Mouse (Mus musculus): Measurements from ENCODE around the gene Rnf224. TPM values are rescaled to one million over a fixed set of nuclear protein-coding genes. Genes with fewer than 3 reads are reported as not detected.

The Rnf224 gene
- polyA plus RNA-seq (2012; rRNA removed): 0.05 TPM in 1 of 2 replicates, not detected in the other

DNA sequence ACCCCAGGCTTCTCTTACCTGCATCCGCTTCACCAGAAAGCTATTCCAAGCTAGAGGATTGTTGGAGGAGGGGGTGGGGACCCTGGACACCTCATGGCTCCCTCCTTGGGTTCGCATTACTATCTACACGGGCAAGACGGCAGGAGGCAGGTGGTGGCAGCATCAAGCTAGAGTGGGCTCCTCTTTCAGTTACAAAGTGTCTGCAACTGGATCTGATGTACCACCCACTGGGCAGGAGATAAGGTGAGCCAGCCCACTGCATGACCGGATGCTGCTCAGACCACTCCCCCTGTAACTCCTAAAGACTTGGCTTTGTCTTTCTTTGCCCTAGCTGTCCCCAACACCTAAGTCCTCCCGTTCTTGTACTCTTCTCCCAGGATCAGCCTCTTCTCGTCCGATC is at the start of gene Rnf224:
Gene Rnf224, minus strand, starts transcription at position 174 of the 400 bp plus-strand sequence.
- Histone ChIP-seq H3K27ac (ENCODE audit: control insufficient read depth, insufficient read depth, low read length) (no peak within 1 kb of the TSS), H3K4me1 (replicated peaks; ENCODE audit: control insufficient read depth, insufficient read depth, low read length) (peaks cover 13% of the 10 kb centered on the region), H3K27me3 (ENCODE audit: control insufficient read depth, insufficient read depth, low read length) (peaks cover 3% of the 10 kb centered on the region; the same call in 1 of the 2 replicates), H3K4me3 (ENCODE audit: control insufficient read depth, insufficient read depth, low read length) (no peak within 1 kb of the TSS), H3K36me3 (ENCODE audit: control insufficient read depth, insufficient read depth, low read length) (no peaks in the 10 kb centered on the region)
- no peak for DNase-seq
- WGBS: 91% methylated on average over 8 of the region's 8 CpGs
- TF ChIP-seq CTCF (IDR thresholded peaks at IDR 0.05; ENCODE audit: borderline replicate concordance, control insufficient read depth, extremely low read depth, insufficient read depth, low read length, poor library complexity): no peak
- TF ChIP-seq POLR2A (IDR thresholded peaks at IDR 0.05; ENCODE audit: control insufficient read depth, extremely low read depth, insufficient read depth, low read length, poor library complexity): no peak

DNA sequence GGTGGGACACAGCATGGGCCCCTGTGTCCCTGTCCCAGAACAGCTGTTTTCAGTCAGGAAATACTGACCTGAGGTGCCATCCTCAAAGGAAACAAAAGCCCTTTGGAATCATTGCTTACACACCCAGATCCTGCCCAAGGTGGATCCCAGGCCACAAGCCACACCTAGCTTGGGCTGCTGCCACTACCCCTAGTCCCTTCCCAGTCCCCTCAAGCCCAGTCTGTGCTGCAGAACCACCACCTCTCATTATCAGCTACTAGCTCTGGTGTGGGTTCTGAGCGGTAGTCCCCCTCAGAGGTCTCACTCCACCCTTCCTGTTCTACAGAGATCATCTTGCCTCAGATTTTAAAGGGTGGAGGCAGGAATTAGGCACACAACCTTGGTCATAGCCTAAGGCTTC is 49.7 kb upstream of the Rnf224 start:
- Histone ChIP-seq H3K27ac (ENCODE audit: control insufficient read depth, insufficient read depth, low read length) (no peak overlapping the region), H3K4me3 (ENCODE audit: control insufficient read depth, insufficient read depth, low read length) (no peak overlapping the region), H3K27me3 (ENCODE audit: control insufficient read depth, insufficient read depth, low read length) (peaks cover 10% of the 10 kb centered on the region; the same call in 1 of the 2 replicates), H3K4me1 (replicated peaks; ENCODE audit: control insufficient read depth, insufficient read depth, low read length) (no peaks in the 10 kb centered on the region), H3K36me3 (ENCODE audit: control insufficient read depth, insufficient read depth, low read length) (peaks cover 18% of the 10 kb centered on the region)
- 89% methylated on average over 1 of the region's 1 CpGs for WGBS
- TF ChIP-seq CTCF (IDR thresholded peaks at IDR 0.05; ENCODE audit: borderline replicate concordance, control insufficient read depth, extremely low read depth, insufficient read depth, low read length, poor library complexity) (no peak), POLR2A (IDR thresholded peaks at IDR 0.05; ENCODE audit: control insufficient read depth, extremely low read depth, insufficient read depth, low read length, poor library complexity) (no peak)
- DNase-seq: no peak

DNA sequence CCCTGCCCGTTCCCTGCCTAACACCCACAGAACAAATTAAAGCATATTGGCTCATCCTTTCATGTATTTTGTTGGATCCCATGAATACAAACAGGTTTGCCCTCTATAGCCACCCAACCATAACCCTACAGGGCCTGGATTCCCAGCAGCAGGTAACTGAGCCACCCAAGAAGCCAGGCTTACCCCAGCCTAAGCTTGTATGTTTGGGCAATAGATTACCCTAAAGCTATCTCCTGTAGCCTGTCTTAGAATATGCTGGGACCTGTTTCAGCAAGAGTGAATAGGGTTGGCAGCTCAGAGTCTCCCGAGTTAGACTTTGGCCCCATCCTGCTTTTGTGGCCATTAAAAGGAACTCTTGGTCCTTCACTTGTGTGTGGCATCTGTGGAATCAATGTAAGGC is 49.0 kb upstream of the Rnf224 start:
- Histone ChIP-seq H3K36me3 (ENCODE audit: control insufficient read depth, insufficient read depth, low read length) (peaks cover 25% of the 10 kb centered on the region), H3K4me3 (ENCODE audit: control insufficient read depth, insufficient read depth, low read length) (no peak overlapping the region), H3K4me1 (replicated peaks; ENCODE audit: control insufficient read depth, insufficient read depth, low read length) (no peaks in the 10 kb centered on the region), H3K27me3 (ENCODE audit: control insufficient read depth, insufficient read depth, low read length) (peaks cover 6% of the 10 kb centered on the region; the same call in 1 of the 2 replicates), H3K27ac (ENCODE audit: control insufficient read depth, insufficient read depth, low read length) (no peak overlapping the region)
- WGBS: 97% methylated on average over 2 of the region's 2 CpGs
- no peak for DNase-seq
- TF ChIP-seq CTCF (IDR thresholded peaks at IDR 0.05; ENCODE audit: borderline replicate concordance, control insufficient read depth, extremely low read depth, insufficient read depth, low read length, poor library complexity): no peak
- TF ChIP-seq POLR2A (IDR thresholded peaks at IDR 0.05; ENCODE audit: control insufficient read depth, extremely low read depth, insufficient read depth, low read length, poor library complexity): no peak

DNA sequence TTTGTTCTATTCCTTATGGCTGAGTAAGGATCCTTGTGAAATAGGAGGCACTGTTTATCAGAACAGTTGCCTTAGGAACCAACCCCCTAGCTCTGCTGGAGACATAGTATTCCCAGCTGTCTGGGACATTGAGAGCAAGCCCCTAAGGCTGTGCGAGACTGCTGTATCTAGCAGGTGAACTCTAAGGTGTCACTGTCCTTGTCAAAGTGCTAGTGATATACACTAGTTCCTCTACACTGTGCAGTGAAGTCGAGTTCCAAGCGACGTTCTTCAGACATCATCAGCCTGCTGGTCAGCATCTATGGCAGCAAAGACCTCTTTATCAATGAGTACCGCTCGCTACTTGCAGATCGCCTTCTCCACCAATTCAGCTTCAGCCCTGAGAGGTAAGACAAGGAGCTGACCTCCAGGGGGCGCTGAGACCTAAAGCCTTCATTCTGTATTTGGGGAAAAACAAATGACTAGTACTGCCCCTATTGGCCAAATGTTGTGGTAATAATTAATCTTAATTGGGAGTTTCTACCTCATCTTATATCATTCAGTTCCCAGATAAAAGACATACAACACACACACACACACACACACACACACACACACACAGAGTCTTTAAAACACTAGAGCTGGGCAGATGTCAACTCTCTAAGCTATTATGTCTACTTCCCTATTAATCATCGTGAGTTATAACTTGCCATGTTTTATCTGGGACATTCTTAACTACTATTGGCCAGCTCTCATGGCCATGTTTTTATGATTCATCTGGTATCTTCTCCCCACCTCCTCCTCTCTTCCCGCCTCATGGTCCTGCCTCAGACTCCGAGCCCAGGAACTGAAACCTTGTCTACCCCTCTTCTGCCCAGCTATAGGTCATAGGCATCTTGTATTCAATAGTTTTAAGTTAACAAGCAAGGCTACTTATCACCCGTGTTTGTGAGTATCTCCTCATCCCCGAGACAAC is 42.6 kb upstream of the Rnf224 start:
- Histone ChIP-seq H3K27ac (ENCODE audit: control insufficient read depth, insufficient read depth, low read length) (no peak overlapping the region), H3K4me3 (ENCODE audit: control insufficient read depth, insufficient read depth, low read length) (no peak overlapping the region), H3K36me3 (ENCODE audit: control insufficient read depth, insufficient read depth, low read length) (peaks cover 55% of the 10 kb centered on the region), H3K4me1 (replicated peaks; ENCODE audit: control insufficient read depth, insufficient read depth, low read length) (no peaks in the 10 kb centered on the region), H3K27me3 (ENCODE audit: control insufficient read depth, insufficient read depth, low read length) (no peaks in the 10 kb centered on the region)
- peak; percentile 68 for DNase-seq
- 79% methylated on average over 13 of the region's 13 CpGs for WGBS
- no peak for TF ChIP-seq POLR2A (IDR thresholded peaks at IDR 0.05; ENCODE audit: control insufficient read depth, extremely low read depth, insufficient read depth, low read length, poor library complexity)
- no peak for TF ChIP-seq CTCF (IDR thresholded peaks at IDR 0.05; ENCODE audit: borderline replicate concordance, control insufficient read depth, extremely low read depth, insufficient read depth, low read length, poor library complexity)

DNA sequence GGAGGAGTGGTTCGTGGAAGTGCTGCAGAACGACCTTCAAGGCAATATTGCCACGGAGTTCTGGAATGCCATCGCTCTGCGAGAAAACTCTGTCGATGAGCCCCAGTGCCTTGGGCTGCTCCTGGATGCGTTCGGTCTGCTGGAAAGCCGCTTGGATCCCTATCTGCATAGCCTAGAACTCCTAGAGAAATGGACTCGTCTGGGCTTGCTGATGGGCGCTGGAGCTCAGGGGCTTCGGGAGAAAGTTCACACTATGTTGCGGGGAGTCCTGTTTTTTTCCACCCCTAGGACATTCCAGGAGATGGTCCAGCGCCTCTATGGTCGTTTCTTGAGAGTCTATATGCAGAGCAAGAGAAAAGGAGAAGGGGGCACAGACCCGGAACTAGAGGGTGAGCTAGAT is 36.4 kb upstream of the Rnf224 start:
- WGBS: 39% methylated on average over 16 of the region's 16 CpGs

DNA sequence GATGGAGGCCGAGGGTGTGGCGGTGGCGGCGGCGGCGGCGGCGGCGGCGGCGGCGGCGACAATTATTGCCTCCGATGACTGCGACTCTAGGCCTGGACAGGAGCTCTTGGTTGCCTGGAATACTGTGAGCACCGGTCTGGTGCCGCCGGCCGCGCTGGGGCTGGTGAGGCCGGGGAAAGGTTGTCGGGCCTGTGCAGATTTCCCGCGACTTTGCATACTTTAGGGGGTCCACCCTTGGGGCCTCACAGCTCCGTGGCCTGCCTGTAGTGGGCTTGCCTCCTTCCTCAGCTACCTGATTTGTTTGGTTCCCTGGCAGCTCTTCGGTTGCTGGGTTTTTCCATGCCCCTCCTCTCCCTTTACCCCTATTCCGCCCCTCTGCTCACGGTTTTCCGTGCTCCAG is 35.9 kb upstream of the Rnf224 start:
- Histone ChIP-seq H3K4me3 (ENCODE audit: control insufficient read depth, insufficient read depth, low read length) (peak overlapping the region; percentile 87), H3K36me3 (ENCODE audit: control insufficient read depth, insufficient read depth, low read length) (peaks cover 35% of the 10 kb centered on the region), H3K27me3 (ENCODE audit: control insufficient read depth, insufficient read depth, low read length) (no peaks in the 10 kb centered on the region), H3K27ac (ENCODE audit: control insufficient read depth, insufficient read depth, low read length) (no peak overlapping the region), H3K4me1 (replicated peaks; ENCODE audit: control insufficient read depth, insufficient read depth, low read length) (peaks cover 17% of the 10 kb centered on the region)
- TF ChIP-seq CTCF (IDR thresholded peaks at IDR 0.05; ENCODE audit: borderline replicate concordance, control insufficient read depth, extremely low read depth, insufficient read depth, low read length, poor library complexity): no peak
- TF ChIP-seq POLR2A (IDR thresholded peaks at IDR 0.05; ENCODE audit: control insufficient read depth, extremely low read depth, insufficient read depth, low read length, poor library complexity): no peak
- DNase-seq: no peak
- WGBS: under 1% methylated on average over 29 of the region's 29 CpGs

More for the DNA sequence above, 36.4 kb upstream of the Rnf224 start:
- H3K4me3 ChIP-seq (ENCODE audit: control insufficient read depth, insufficient read depth, low read length): peak overlapping the region; percentile 87
- peaks cover 17% of the 10 kb centered on the region for H3K4me1 ChIP-seq (replicated peaks; ENCODE audit: control insufficient read depth, insufficient read depth, low read length)
- H3K36me3 ChIP-seq (ENCODE audit: control insufficient read depth, insufficient read depth, low read length): peaks cover 40% of the 10 kb centered on the region
- no peak for TF ChIP-seq CTCF (IDR thresholded peaks at IDR 0.05; ENCODE audit: borderline replicate concordance, control insufficient read depth, extremely low read depth, insufficient read depth, low read length, poor library complexity)
- TF ChIP-seq POLR2A (IDR thresholded peaks at IDR 0.05; ENCODE audit: control insufficient read depth, extremely low read depth, insufficient read depth, low read length, poor library complexity): no peak
- no peak for DNase-seq
- no peaks in the 10 kb centered on the region for H3K27me3 ChIP-seq (ENCODE audit: control insufficient read depth, insufficient read depth, low read length)
- H3K27ac ChIP-seq (ENCODE audit: control insufficient read depth, insufficient read depth, low read length): no peak overlapping the region
